Mouse (Mus musculus) forebrain, embryonic 14.5 days (tissue): ENCODE measurements around the gene Ispd. TPM values are rescaled to one million over a fixed set of nuclear protein-coding genes. Genes with fewer than 3 reads are reported as not detected.

Experiments
- ATAC-seq: fragments of 200-750 bp; cut with Nextera tagmentation; 2 replicates; pipeline ENCODE4 v1.8.0; 2017; ENCODE audit warnings: mild to moderate bottlenecking, moderate library complexity
- DNase-seq: peaks from one replicate; pipeline ENCODE4 v3.0.0-alpha.2; 2015; ENCODE audit warnings: low spot score
- H3K27ac ChIP-seq: fragments of 300-500 bp; sonication (generic); 2 replicates; pipeline ENCODE4 v1.5.1; 2014; ENCODE audit warnings: low read depth, mild to moderate bottlenecking, control low read depth, low read length, moderate library complexity
- H3K27me3 ChIP-seq: fragments of 300-500 bp; sonication (generic); replicated peaks from 2 replicates; pipeline ENCODE4 v1.6.1; 2014; ENCODE audit warnings: low read length, control low read depth, mixed read lengths; ENCODE audit not compliant: control insufficient read depth, insufficient read depth
- H3K36me3 ChIP-seq: fragments of 300-500 bp; sonication (generic); 2 replicates; pipeline ENCODE4 v1.6.1; 2014; ENCODE audit warnings: low read length, control low read depth; ENCODE audit not compliant: control insufficient read depth, insufficient read depth
- H3K4me1 ChIP-seq: fragments of 300-500 bp; sonication (generic); 2 replicates; pipeline ENCODE4 v1.6.1; 2014; ENCODE audit warnings: antibody characterized with exemption, low read length, control low read depth; ENCODE audit not compliant: control insufficient read depth, insufficient read depth
- H3K4me2 ChIP-seq: fragments of 300-500 bp; sonication (generic); 2 replicates; pipeline ENCODE4 v1.6.1; 2014; ENCODE audit warnings: mild to moderate bottlenecking, control low read depth, low read length
- H3K4me3 ChIP-seq: fragments of 300-500 bp; sonication (generic); 2 replicates; pipeline ENCODE4 v1.5.1; 2014; ENCODE audit warnings: low read depth, low read length, control low read depth
- H3K9ac ChIP-seq: fragments of 300-500 bp; sonication (generic); 2 replicates; pipeline ENCODE4 v1.6.1; 2014; ENCODE audit warnings: mild to moderate bottlenecking, low read length, control low read depth, moderate library complexity
- H3K9me3 ChIP-seq: fragments of 300-500 bp; sonication (generic); replicated peaks from 2 replicates; pipeline ENCODE4 v1.6.1; 2016; ENCODE audit warnings: low read length, control low read depth, mixed read lengths; ENCODE audit not compliant: control insufficient read depth
- WGBS: fragments of 180-500 bp; shearing (Covaris S2); extraction: QIAGEN DNeasy Blood & Tissue Kit; methylation state at CpG from one replicate; pipeline ENCODE4 v1.1.7; 2014; 5-methylcytosine and 5-hydroxymethylcytosine counted together
- polyA plus RNA-seq: library from polyadenylated mRNA; unstranded; fragments of >200 nt; fragmentation: Nextera tagmentation; extraction: Ambion mirVana; gene quantifications from 2 replicates; pipeline ENCODE4 v1.2.1, GENCODE M21; 2014

The Ispd gene
- polyA plus RNA-seq, 1 experiment from 2014 or later, result 7.2 TPM

GRCm38 (mm10) chr12:36477501-36477900 is 96.3 kb downstream of the Ispd start:
- H3K9ac ChIP-seq, result no peak overlapping the region
- 82% methylated on average over 6 of the region's 6 CpGs for WGBS
- H3K36me3 ChIP-seq, result no peaks in the 10 kb centered on the region
- no peak for DNase-seq
- no peaks in the 10 kb centered on the region for H3K9me3 ChIP-seq
- no peak overlapping the region for H3K27ac ChIP-seq
- no peaks in the 10 kb centered on the region for H3K27me3 ChIP-seq
- no peak overlapping the region for H3K4me3 ChIP-seq
- H3K4me1 ChIP-seq, result no peaks in the 10 kb centered on the region
- no peak overlapping the region for H3K4me2 ChIP-seq
- no peak for ATAC-seq

- WGBS, result 87% methylated on average over 3 of the region's 3 CpGs
- no peak for ATAC-seq
Measured at GRCm38 (mm10) chr12:36477926-36478325, 96.7 kb downstream of the Ispd start.

GRCm38 (mm10) chr12:36481742-36482141 is 100.5 kb downstream of the Ispd start:
- Histone ChIP-seq H3K4me3 (no peak overlapping the region), H3K27ac (no peak overlapping the region), H3K9me3 (no peaks in the 10 kb centered on the region), H3K36me3 (no peaks in the 10 kb centered on the region), H3K9ac (no peak overlapping the region), H3K4me2 (no peak overlapping the region), H3K4me1 (no peaks in the 10 kb centered on the region), H3K27me3 (no peaks in the 10 kb centered on the region)
- ATAC-seq (no peak), DNase-seq (no peak)
- 87% methylated on average over 3 of the region's 3 CpGs for WGBS

More at GRCm38 (mm10) chr12:36477926-36478325, 96.7 kb downstream of the Ispd start:
- no peaks in the 10 kb centered on the region for H3K27me3 ChIP-seq
- no peak overlapping the region for H3K4me3 ChIP-seq
- H3K9me3 ChIP-seq, result no peaks in the 10 kb centered on the region
- no peaks in the 10 kb centered on the region for H3K36me3 ChIP-seq
- no peak for DNase-seq
- no peak overlapping the region for H3K27ac ChIP-seq
- no peak overlapping the region for H3K9ac ChIP-seq
- no peak overlapping the region for H3K4me2 ChIP-seq
- H3K4me1 ChIP-seq, result no peaks in the 10 kb centered on the region

DNA sequence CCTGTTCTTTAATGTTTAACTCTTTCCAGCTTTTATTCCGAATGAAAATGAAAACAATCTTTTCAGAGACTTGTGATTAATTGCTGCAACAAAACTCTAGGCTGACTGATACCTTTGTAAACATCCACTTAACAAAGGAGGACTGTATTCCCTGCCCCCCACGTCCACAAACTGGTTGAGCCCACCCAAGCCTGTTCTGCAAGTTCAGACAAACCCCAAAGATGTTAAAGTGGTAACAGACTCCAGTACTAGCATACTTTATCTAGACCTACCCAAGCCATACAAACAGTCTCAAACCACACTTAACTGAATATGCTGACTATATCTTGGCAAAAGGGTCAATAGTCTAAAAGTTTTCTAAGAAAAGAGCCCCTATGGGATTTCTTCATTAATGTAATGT is 102.1 kb downstream of the Ispd start:
- Histone ChIP-seq H3K9ac (no peak overlapping the region), H3K27me3 (no peaks in the 10 kb centered on the region), H3K4me1 (no peaks in the 10 kb centered on the region), H3K27ac (no peak overlapping the region), H3K4me2 (no peak overlapping the region), H3K4me3 (no peak overlapping the region), H3K36me3 (no peaks in the 10 kb centered on the region), H3K9me3 (no peaks in the 10 kb centered on the region)
- ATAC-seq, result no peak
- 56% methylated on average over 2 of the region's 2 CpGs for WGBS
- no peak for DNase-seq

- Histone ChIP-seq H3K9ac (no peak overlapping the region), H3K4me1 (no peaks in the 10 kb centered on the region), H3K4me3 (no peak overlapping the region), H3K27ac (no peak overlapping the region), H3K27me3 (no peaks in the 10 kb centered on the region), H3K4me2 (no peak overlapping the region), H3K9me3 (no peaks in the 10 kb centered on the region), H3K36me3 (no peaks in the 10 kb centered on the region)
- ATAC-seq (no peak), DNase-seq (no peak)
- WGBS, result 90% methylated on average over 3 of the region's 3 CpGs
Measured at GRCm38 (mm10) chr12:36497565-36497964, 116.3 kb downstream of the Ispd start.

DNA sequence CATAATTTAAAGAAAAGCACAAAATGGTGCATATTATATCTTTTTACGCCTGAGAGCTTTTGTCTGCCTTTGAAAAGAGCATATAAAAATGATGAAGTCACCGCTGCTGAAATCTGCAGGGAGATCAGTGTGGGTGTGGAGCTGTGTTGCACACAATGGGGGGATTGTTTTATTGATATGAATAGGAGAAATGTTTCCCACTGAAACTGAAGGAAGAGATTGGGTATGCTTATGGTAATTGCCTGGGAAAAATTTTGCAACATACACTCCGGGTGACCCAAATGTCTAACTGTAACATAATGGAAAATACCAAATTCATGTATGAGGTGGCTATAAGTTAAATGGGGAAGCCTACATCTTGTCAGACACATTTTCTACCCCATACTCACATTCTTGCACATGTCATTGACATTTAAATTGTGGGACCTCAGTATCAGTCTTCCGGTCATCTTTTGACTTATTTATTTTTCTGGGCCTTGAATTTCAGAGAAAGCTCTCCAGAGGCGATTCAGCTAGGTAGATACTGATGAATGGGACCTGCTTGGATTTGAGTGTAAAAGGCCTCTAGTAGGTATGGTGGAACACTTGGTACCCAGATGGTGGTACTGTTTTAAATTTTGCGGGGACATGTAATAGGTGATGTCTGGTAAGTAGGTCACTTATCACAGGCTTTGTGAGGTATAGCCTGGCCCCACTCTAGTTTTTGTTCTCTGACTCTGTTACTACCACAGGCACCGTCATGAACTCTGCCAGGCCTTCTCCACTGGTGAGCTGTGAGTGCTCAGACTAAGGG is 126.1 kb downstream of the Ispd start:
- no peak for DNase-seq
- Histone ChIP-seq H3K27ac (no peak overlapping the region), H3K4me2 (no peak overlapping the region), H3K4me1 (no peaks in the 10 kb centered on the region), H3K36me3 (no peaks in the 10 kb centered on the region), H3K9me3 (no peaks in the 10 kb centered on the region), H3K27me3 (no peaks in the 10 kb centered on the region), H3K9ac (no peak overlapping the region), H3K4me3 (no peak overlapping the region)
- WGBS, result 69% methylated on average over 7 of the region's 7 CpGs
- no peak for ATAC-seq

- Histone ChIP-seq H3K9me3 (no peaks in the 10 kb centered on the region), H3K4me1 (no peaks in the 10 kb centered on the region), H3K27ac (no peak overlapping the region), H3K9ac (no peak overlapping the region), H3K36me3 (no peaks in the 10 kb centered on the region), H3K27me3 (no peaks in the 10 kb centered on the region), H3K4me3 (no peak overlapping the region), H3K4me2 (no peak overlapping the region)
- no peak for ATAC-seq
- no peak for DNase-seq
- 81% methylated on average over 10 of the region's 10 CpGs for WGBS
Measured at GRCm38 (mm10) chr12:36509954-36510642, 128.8 kb downstream of the Ispd start.

GRCm38 (mm10) chr12:36521774-36522173 is 140.5 kb downstream of the Ispd start:
- no peaks in the 10 kb centered on the region for H3K9me3 ChIP-seq
- no peak overlapping the region for H3K4me2 ChIP-seq
- no peaks in the 10 kb centered on the region for H3K27me3 ChIP-seq
- DNase-seq (no peak), ATAC-seq (no peak)
- no peaks in the 10 kb centered on the region for H3K36me3 ChIP-seq
- no peak overlapping the region for H3K9ac ChIP-seq
- H3K4me3 ChIP-seq, result no peak overlapping the region
- H3K27ac ChIP-seq, result no peak overlapping the region
- WGBS, result 89% methylated on average over 2 of the region's 2 CpGs
- H3K4me1 ChIP-seq, result no peaks in the 10 kb centered on the region

- Histone ChIP-seq H3K9ac (no peak overlapping the region), H3K36me3 (no peaks in the 10 kb centered on the region), H3K27ac (no peak overlapping the region), H3K27me3 (no peaks in the 10 kb centered on the region), H3K4me2 (no peak overlapping the region), H3K4me1 (no peaks in the 10 kb centered on the region), H3K4me3 (no peak overlapping the region), H3K9me3 (no peaks in the 10 kb centered on the region)
- 78% methylated on average over 2 of the region's 2 CpGs for WGBS
- ATAC-seq, result no peak
- DNase-seq, result no peak
Measured at GRCm38 (mm10) chr12:36523515-36523914, 142.3 kb downstream of the Ispd start.
